Mouse (Mus musculus): ENCODE results near the gene Nrip2. TPM values are rescaled to one million over a fixed set of nuclear protein-coding genes. Genes with fewer than 3 reads are reported as not detected.
A peak's percentile ranks its signal among the peaks of the same experiment; 100 is the strongest.

Nrip2 gene
- polyA plus RNA-seq, 1 experiment from 2014 or later: 0.42 TPM

- TF ChIP-seq EP300 (IDR thresholded peaks at IDR 0.05; ENCODE audit: low read depth): no peak
- no peak for TF ChIP-seq CTCF (IDR thresholded peaks at IDR 0.05; ENCODE audit: low read depth)
Measured at GRCm38 (mm10) chr6:128408544-128409125, 9.5 kb downstream of the Nrip2 start.

GRCm38 (mm10) chr6:128410305-128410704 lies 11.2 kb downstream of the Nrip2 start:
- ATAC-seq: no peak
- H3K36me3 ChIP-seq (replicated peaks; ENCODE audit: insufficient read depth, low read length): peaks cover 23% of the 10 kb centered on the region
- H3K4me2 ChIP-seq (ENCODE audit: low read depth, low read length): no peak overlapping the region
- WGBS (ENCODE audit: insufficient replicate concordance): 86% methylated on average over 13 of the region's 13 CpGs
- H3K9ac ChIP-seq (replicated peaks): no peak overlapping the region
- H3K27ac ChIP-seq (ENCODE audit: low read depth): no peak overlapping the region
- TF ChIP-seq CTCF (IDR thresholded peaks at IDR 0.05; ENCODE audit: low read depth) (no peak), EP300 (IDR thresholded peaks at IDR 0.05; ENCODE audit: low read depth) (no peak)
- no peaks in the 10 kb centered on the region for H3K4me1 ChIP-seq (ENCODE audit: insufficient read depth)
- DNase-seq: no peak
- no peaks in the 10 kb centered on the region for H3K9me3 ChIP-seq (ENCODE audit: low read length)
- no peaks in the 10 kb centered on the region for H3K27me3 ChIP-seq (ENCODE audit: insufficient read depth, low read length)
- H3K4me3 ChIP-seq (ENCODE audit: low read depth, low read length): no peak overlapping the region

More at GRCm38 (mm10) chr6:128408544-128409125, 9.5 kb downstream of the Nrip2 start:
- Histone ChIP-seq H3K4me3 (ENCODE audit: low read depth, low read length) (no peak overlapping the region), H3K9ac (replicated peaks) (no peak overlapping the region), H3K4me2 (ENCODE audit: low read depth, low read length) (no peak overlapping the region), H3K9me3 (ENCODE audit: low read length) (no peaks in the 10 kb centered on the region), H3K27me3 (ENCODE audit: insufficient read depth, low read length) (no peaks in the 10 kb centered on the region), H3K36me3 (replicated peaks; ENCODE audit: insufficient read depth, low read length) (peaks cover 23% of the 10 kb centered on the region), H3K27ac (ENCODE audit: low read depth) (no peak overlapping the region), H3K4me1 (ENCODE audit: insufficient read depth) (no peaks in the 10 kb centered on the region)
- ATAC-seq: 0 out of 2 replicates have a peak, but pooled peaks have one; percentile 13
- DNase-seq: no peak
- WGBS (ENCODE audit: insufficient replicate concordance): 74% methylated on average over 7 of the region's 7 CpGs

- H3K9me3 ChIP-seq (ENCODE audit: low read length): no peaks in the 10 kb centered on the region
- ATAC-seq: peak; percentile 48; the same call in 1 of the 2 replicates
- no peaks in the 10 kb centered on the region for H3K27me3 ChIP-seq (ENCODE audit: insufficient read depth, low read length)
- no peak overlapping the region for H3K9ac ChIP-seq (replicated peaks)
- H3K4me1 ChIP-seq (ENCODE audit: insufficient read depth): no peaks in the 10 kb centered on the region
- H3K4me3 ChIP-seq (ENCODE audit: low read depth, low read length): no peak overlapping the region
- H3K4me2 ChIP-seq (ENCODE audit: low read depth, low read length): no peak overlapping the region
- H3K36me3 ChIP-seq (replicated peaks; ENCODE audit: insufficient read depth, low read length): peaks cover 23% of the 10 kb centered on the region
- no peak overlapping the region for H3K27ac ChIP-seq (ENCODE audit: low read depth)
- TF ChIP-seq EP300 (IDR thresholded peaks at IDR 0.05; ENCODE audit: low read depth) (no peak), CTCF (IDR thresholded peaks at IDR 0.05; ENCODE audit: low read depth) (peak; percentile 96)
- DNase-seq: peak; percentile 84
- WGBS (ENCODE audit: insufficient replicate concordance): 14% methylated on average over 3 of the region's 3 CpGs
Measured at GRCm38 (mm10) chr6:128411115-128411514, 12.0 kb downstream of the Nrip2 start.

- TF ChIP-seq EP300 (IDR thresholded peaks at IDR 0.05; ENCODE audit: low read depth) (no peak), CTCF (IDR thresholded peaks at IDR 0.05; ENCODE audit: low read depth) (no peak)
- 86% methylated on average over 5 of the region's 5 CpGs for WGBS (ENCODE audit: insufficient replicate concordance)
- H3K9me3 ChIP-seq (ENCODE audit: low read length): no peaks in the 10 kb centered on the region
- peaks cover 15% of the 10 kb centered on the region for H3K36me3 ChIP-seq (replicated peaks; ENCODE audit: insufficient read depth, low read length)
- DNase-seq (no peak), ATAC-seq (no peak)
- no peak overlapping the region for H3K9ac ChIP-seq (replicated peaks)
- H3K4me2 ChIP-seq (ENCODE audit: low read depth, low read length): no peak overlapping the region
- H3K4me1 ChIP-seq (ENCODE audit: insufficient read depth): no peaks in the 10 kb centered on the region
- H3K27me3 ChIP-seq (ENCODE audit: insufficient read depth, low read length): no peaks in the 10 kb centered on the region
- H3K4me3 ChIP-seq (ENCODE audit: low read depth, low read length): no peak overlapping the region
- no peak overlapping the region for H3K27ac ChIP-seq (ENCODE audit: low read depth)
Measured at GRCm38 (mm10) chr6:128416169-128416568, 17.1 kb downstream of the Nrip2 start.

GRCm38 (mm10) chr6:128418076-128418475 lies 19.0 kb downstream of the Nrip2 start:
- no peak for TF ChIP-seq CTCF (IDR thresholded peaks at IDR 0.05; ENCODE audit: low read depth)
- no peak for TF ChIP-seq EP300 (IDR thresholded peaks at IDR 0.05; ENCODE audit: low read depth)
- no peak for DNase-seq

GRCm38 (mm10) chr6:128421036-128421435 lies 21.9 kb downstream of the Nrip2 start:
- Histone ChIP-seq H3K4me2 (ENCODE audit: low read depth, low read length) (no peak overlapping the region), H3K4me1 (ENCODE audit: insufficient read depth) (no peaks in the 10 kb centered on the region; the same call in none of the 2 replicates), H3K36me3 (replicated peaks; ENCODE audit: insufficient read depth, low read length) (no peaks in the 10 kb centered on the region), H3K27ac (ENCODE audit: low read depth) (no peak overlapping the region), H3K9ac (replicated peaks) (no peak overlapping the region), H3K27me3 (ENCODE audit: insufficient read depth, low read length) (no peaks in the 10 kb centered on the region), H3K9me3 (ENCODE audit: low read length) (no peaks in the 10 kb centered on the region), H3K4me3 (ENCODE audit: low read depth, low read length) (no peak overlapping the region)
- no peak for ATAC-seq
- 66% methylated on average over 2 of the region's 2 CpGs for WGBS (ENCODE audit: insufficient replicate concordance)
- DNase-seq: no peak
- no peak for TF ChIP-seq EP300 (IDR thresholded peaks at IDR 0.05; ENCODE audit: low read depth)
- no peak for TF ChIP-seq CTCF (IDR thresholded peaks at IDR 0.05; ENCODE audit: low read depth)

More at GRCm38 (mm10) chr6:128418076-128418475, 19.0 kb downstream of the Nrip2 start:
- 64% methylated on average over 1 of the region's 1 CpGs for WGBS (ENCODE audit: insufficient replicate concordance)
- no peak overlapping the region for H3K4me2 ChIP-seq (ENCODE audit: low read depth, low read length)
- H3K27me3 ChIP-seq (ENCODE audit: insufficient read depth, low read length): no peaks in the 10 kb centered on the region
- H3K9ac ChIP-seq (replicated peaks): no peak overlapping the region
- no peaks in the 10 kb centered on the region for H3K4me1 ChIP-seq (ENCODE audit: insufficient read depth)
- H3K4me3 ChIP-seq (ENCODE audit: low read depth, low read length): no peak overlapping the region
- H3K9me3 ChIP-seq (ENCODE audit: low read length): no peaks in the 10 kb centered on the region
- no peak for ATAC-seq
- H3K27ac ChIP-seq (ENCODE audit: low read depth): no peak overlapping the region
- no peaks in the 10 kb centered on the region; the same call in 1 of the 2 replicates for H3K36me3 ChIP-seq (replicated peaks; ENCODE audit: insufficient read depth, low read length)
